Mouse (Mus musculus): ENCODE results near the gene Tbc1d22b.

DNA sequence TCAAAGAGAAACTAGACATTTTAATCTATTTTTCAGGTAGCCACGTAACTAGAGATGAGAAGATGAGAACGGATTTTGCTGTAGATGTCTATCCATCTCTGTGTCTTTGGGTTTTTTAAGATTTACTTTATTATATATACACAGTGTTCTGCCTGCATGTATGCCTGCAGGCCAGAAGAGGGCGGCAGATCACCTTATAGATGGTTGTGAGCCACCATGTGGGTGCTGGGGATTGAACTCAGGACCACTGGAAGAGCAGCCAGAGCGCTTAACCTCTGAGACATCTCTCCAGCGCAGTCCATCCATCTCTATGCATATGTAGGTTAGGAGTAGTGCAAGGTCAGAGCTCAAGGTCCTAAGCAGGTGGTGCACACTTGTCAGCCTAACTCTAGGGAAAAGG is 45.9 kb upstream of the Tbc1d22b start:
- TF ChIP-seq CTCF (IDR thresholded peaks at IDR 0.05; ENCODE audit: low read depth, low read length) (no peak), TAL1 (conservative IDR thresholded peaks at IDR 0.05; ENCODE audit: low read depth, low read length) (no peak)

All from G1E (cell line).